Mouse (Mus musculus) testis, adult 2 months (tissue): Measurements from ENCODE around the gene Prkcd. TPM values are rescaled to one million over a fixed set of nuclear protein-coding genes. Genes with fewer than 3 reads are reported as not detected.

Experiments
- H3K27ac ChIP-seq: fragments of 200-500 bp; 2 replicates; pipeline ENCODE4 v1.5.1; 2012; ENCODE audit warnings: low read depth, low read length; ENCODE audit not compliant: control insufficient read depth, insufficient read depth
- H3K27me3 ChIP-seq: fragments of 200-500 bp; 2 replicates; pipeline ENCODE4 v1.6.1; 2012; ENCODE audit warnings: mild to moderate bottlenecking, low read length, moderate library complexity; ENCODE audit not compliant: control insufficient read depth, insufficient read depth
- H3K36me3 ChIP-seq: fragments of 200-500 bp; 2 replicates; pipeline ENCODE4 v1.6.1; 2012; ENCODE audit warnings: mild to moderate bottlenecking, low read length; ENCODE audit not compliant: control insufficient read depth, insufficient read depth
- H3K4me1 ChIP-seq: fragments of 200-500 bp; 2 replicates; pipeline ENCODE4 v1.6.1; 2012; ENCODE audit warnings: low read length; ENCODE audit not compliant: control insufficient read depth, insufficient read depth
- H3K4me3 ChIP-seq: fragments of 200-500 bp; 2 replicates; pipeline ENCODE4 v1.5.1; 2012; ENCODE audit warnings: low read depth, mild to moderate bottlenecking, low read length, moderate library complexity, mixed read lengths; ENCODE audit not compliant: control insufficient read depth
- CTCF ChIP-seq: fragments of 200-500 bp; IDR thresholded peaks from 2 replicates; pipeline ENCODE4 v1.5.1; 2012; ENCODE audit warnings: low read depth, mild to moderate bottlenecking, inconsistent platforms, low read length, moderate library complexity; ENCODE audit not compliant: control insufficient read depth, insufficient read depth, insufficient replicate concordance
- POLR2A ChIP-seq: fragments of 200-500 bp; IDR thresholded peaks from 2 replicates; pipeline ENCODE4 v1.6.1; 2012; ENCODE audit warnings: low read depth, mild to moderate bottlenecking, inconsistent platforms, low read length, moderate library complexity; ENCODE audit not compliant: control insufficient read depth
- polyA plus RNA-seq: library from polyadenylated mRNA; depleted of rRNA; stranded (reverse); fragments of >200 nt; gene quantifications from 2 replicates; pipeline ENCODE4 v1.2.3, GENCODE M21; 2012

The Prkcd gene
- polyA plus RNA-seq, 1 experiment = 240 TPM

DNA sequence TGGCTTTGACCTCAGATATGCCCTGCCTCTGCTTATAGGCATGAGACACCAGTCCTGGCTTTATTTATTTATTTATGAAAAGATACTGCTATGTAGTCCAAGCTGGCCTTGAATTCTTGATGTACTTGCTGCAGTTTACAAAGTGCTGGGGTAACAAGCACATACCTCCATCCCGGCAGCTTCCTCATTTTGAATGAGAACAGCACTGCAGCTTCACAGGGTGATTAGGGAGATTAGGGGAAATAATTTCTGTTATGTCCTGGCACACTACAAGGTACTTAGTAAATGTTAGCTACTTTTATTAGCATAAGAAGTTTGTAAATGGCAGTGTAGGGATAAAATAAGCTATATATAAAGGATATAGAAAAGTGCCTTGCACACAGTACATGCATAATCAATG is 29.5 kb upstream of the Prkcd start:
- Histone ChIP-seq H3K4me3 (no peak overlapping the region), H3K36me3 (no peaks in the 10 kb centered on the region; the same call in none of the 2 replicates)
- no peak for TF ChIP-seq POLR2A

GRCm38 (mm10) chr14:30654691-30655228 is 28.8 kb upstream of the Prkcd start:
- H3K27ac ChIP-seq = peak overlapping the region; percentile 96
- H3K4me1 ChIP-seq = no peaks in the 10 kb centered on the region; the same call in 1 of the 2 replicates
- H3K36me3 ChIP-seq = no peaks in the 10 kb centered on the region
- no peaks in the 10 kb centered on the region for H3K27me3 ChIP-seq
- H3K4me3 ChIP-seq = peak overlapping the region; percentile 100
- TF ChIP-seq CTCF (no peak), POLR2A (no peak)

More for the DNA sequence above, 29.5 kb upstream of the Prkcd start:
- Histone ChIP-seq H3K27ac (no peak overlapping the region), H3K27me3 (no peaks in the 10 kb centered on the region), H3K4me1 (no peaks in the 10 kb centered on the region; the same call in 1 of the 2 replicates)

- Histone ChIP-seq H3K27ac (peak within 1 kb of the TSS; percentile 96), H3K27me3 (no peaks in the 10 kb centered on the region), H3K36me3 (no peaks in the 10 kb centered on the region), H3K4me3 (peak within 1 kb of the TSS; percentile 100), H3K4me1 (no peaks in the 10 kb centered on the region; the same call in 1 of the 2 replicates)
- TF ChIP-seq CTCF (no peak), POLR2A (peak; percentile 92)
Observed at GRCm38 (mm10) chr14:30653943-30654659, 28.1 kb upstream of the Prkcd start, which contains the start of gene Rft1. Rft1 (plus strand) TSS chr14:30654360.

DNA sequence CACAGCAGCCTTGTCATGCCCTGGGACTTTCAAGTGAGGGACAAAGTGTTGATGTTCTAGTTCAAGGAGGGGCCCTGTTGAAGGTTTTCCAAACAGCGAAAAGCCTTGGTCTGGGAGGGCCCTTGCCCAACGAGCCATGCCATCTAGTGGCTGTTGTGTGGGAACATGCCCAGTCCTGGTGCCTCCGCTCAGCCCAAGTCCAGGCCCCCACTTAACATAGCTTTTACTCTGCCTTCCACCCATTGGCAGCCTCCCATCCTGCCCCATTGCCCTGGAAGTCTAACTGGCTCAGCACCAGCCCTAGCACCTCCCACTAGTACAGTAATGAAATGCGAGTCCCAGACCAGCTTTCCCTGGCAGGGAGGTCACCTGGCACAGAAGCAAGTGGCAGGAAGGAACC is 25.0 kb upstream of the Prkcd start:
- Histone ChIP-seq H3K27me3 (no peaks in the 10 kb centered on the region), H3K36me3 (no peaks in the 10 kb centered on the region), H3K4me3 (no peak overlapping the region), H3K27ac (no peak overlapping the region), H3K4me1 (no peaks in the 10 kb centered on the region; the same call in 1 of the 2 replicates)
- no peak for TF ChIP-seq POLR2A
- TF ChIP-seq CTCF = peak; percentile 42; the same call in 1 of the 2 replicates

DNA sequence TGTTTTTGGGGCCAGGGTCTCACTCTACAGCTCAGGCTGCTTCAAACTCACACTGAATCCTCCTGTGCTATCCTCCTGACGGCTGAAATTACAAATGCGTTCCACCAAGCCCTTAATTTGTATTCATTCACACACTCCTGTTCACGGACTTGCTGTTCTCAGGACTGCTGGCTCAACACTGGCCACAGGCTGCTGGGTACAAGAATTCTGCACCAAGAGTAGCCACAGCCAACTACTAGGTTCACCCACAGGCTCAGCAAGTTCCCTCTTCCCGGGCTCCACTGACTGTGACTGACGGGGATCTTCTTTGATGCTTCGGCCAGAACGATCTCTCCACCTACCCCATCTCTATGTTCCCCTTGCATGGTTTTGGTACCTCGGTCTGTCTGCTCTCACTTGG is 23.7 kb upstream of the Prkcd start:
- no peak overlapping the region for H3K27ac ChIP-seq
- no peaks in the 10 kb centered on the region for H3K27me3 ChIP-seq
- H3K4me1 ChIP-seq = no peaks in the 10 kb centered on the region; the same call in 1 of the 2 replicates
- no peaks in the 10 kb centered on the region for H3K36me3 ChIP-seq
- no peak for TF ChIP-seq CTCF
- no peak for TF ChIP-seq POLR2A
- H3K4me3 ChIP-seq = no peak overlapping the region

DNA sequence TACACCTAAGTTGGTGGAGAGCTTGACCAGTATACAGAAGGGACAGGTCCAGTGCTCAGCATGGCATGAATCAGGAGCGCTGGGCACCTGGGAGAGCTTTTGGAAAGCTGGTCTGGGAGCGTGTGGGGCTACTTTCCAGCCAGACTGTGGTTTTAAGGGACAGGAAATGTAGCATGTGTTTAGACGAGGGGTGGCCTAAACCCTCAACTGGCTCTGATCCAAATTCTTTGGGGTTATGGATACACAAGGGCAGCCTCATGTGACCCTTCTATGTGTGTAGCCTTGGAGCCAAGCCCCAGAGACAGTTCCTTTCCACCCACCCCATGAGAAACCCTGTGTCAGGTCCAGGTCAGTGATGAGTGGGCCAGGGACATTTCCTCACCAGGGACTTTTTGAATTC is 22.5 kb upstream of the Prkcd start:
- H3K27me3 ChIP-seq = no peaks in the 10 kb centered on the region
- no peaks in the 10 kb centered on the region for H3K36me3 ChIP-seq
- H3K4me1 ChIP-seq = no peaks in the 10 kb centered on the region; the same call in 1 of the 2 replicates
- no peak for TF ChIP-seq CTCF
- no peak for TF ChIP-seq POLR2A
- no peak overlapping the region for H3K4me3 ChIP-seq
- no peak overlapping the region for H3K27ac ChIP-seq

GRCm38 (mm10) chr14:30646486-30646885 is 20.5 kb upstream of the Prkcd start:
- Histone ChIP-seq H3K4me1 (no peaks in the 10 kb centered on the region), H3K36me3 (no peaks in the 10 kb centered on the region), H3K27ac (no peak overlapping the region), H3K4me3 (no peak overlapping the region), H3K27me3 (no peaks in the 10 kb centered on the region)
- no peak for TF ChIP-seq CTCF
- TF ChIP-seq POLR2A = no peak

DNA sequence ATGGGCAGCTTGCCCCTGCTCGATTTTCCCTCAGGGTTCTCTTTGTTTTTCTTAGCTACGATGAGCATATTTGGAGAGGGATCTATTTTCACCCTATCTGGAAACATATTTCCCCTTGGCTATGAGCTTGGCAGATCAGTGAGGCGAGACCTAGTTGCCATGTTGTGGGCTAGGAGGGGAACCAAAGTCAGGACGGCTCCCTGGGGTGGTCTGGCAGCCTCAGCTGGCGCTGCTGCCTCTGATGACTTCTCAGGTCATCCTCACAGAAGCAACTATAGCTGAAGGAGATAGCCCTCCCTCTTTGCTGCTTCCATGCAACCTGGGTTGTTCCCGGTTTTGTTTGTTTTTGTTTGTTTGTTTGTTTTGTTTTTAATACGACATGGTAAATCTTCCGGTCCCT is 19.1 kb upstream of the Prkcd start:
- Histone ChIP-seq H3K27me3 (no peaks in the 10 kb centered on the region), H3K4me1 (no peaks in the 10 kb centered on the region), H3K4me3 (no peak overlapping the region), H3K27ac (no peak overlapping the region), H3K36me3 (no peaks in the 10 kb centered on the region)
- TF ChIP-seq POLR2A (no peak), CTCF (no peak)
